ENCODE assay signal across 17 mouse cellular contexts in genomic region chr9:79971619-79972018, GRCm38 (mm10). TPM values are rescaled to one million over a fixed set of nuclear protein-coding genes. Genes with fewer than 3 reads are reported as not detected.
DNase-seq lines count a peak whose midpoint lies in the region; ATAC-seq and TF ChIP-seq lines count a peak whose summit lies in the region.
"Had no signal": no experiment of that assay in that cellular context is flagged by ENCODE, and none has a peak within 500 bp of the region (broad histone marks: within the 10 kb centered on the region; RNA-seq: fewer than 3 reads in every experiment).

No protein-coding gene starts in this region.

- H3K9me3 ChIP-seq in heart, embryonic 14.5 days (ENCODE audit: control insufficient read depth, low read length), result no peaks in the 10 kb centered on the region
- no peaks in the 10 kb centered on the region for H3K9me3 ChIP-seq in CH12.LX (replicated peaks; ENCODE audit: low read length)
- no peaks in the 10 kb centered on the region for H3K9me3 ChIP-seq in intestine, embryonic 15.5 days
- no peaks in the 10 kb centered on the region for H3K9me3 ChIP-seq in forebrain, embryonic 10.5 days
- H3K9me3 ChIP-seq: forebrain, embryonic 15.5 days; hindbrain, embryonic 10.5 days; midbrain, embryonic 12.5 days; neural tube, embryonic 15.5 days had no signal

- H3K27ac ChIP-seq in heart, embryonic 14.5 days (replicated peaks in 1 of 2; ENCODE audit: control insufficient read depth in 1 of 2, insufficient read depth in 1 of 2, low read depth in 2 of 2, low read length in 2 of 2), result peak overlapping the region; percentile 2 to 69; a peak in 3 of 4 replicates
- H3K27ac ChIP-seq in CH12.LX (ENCODE audit: insufficient read depth, low read depth), result no peak overlapping the region
- 0 out of 2 replicates have a peak overlapping the region, but pooled peaks have one; percentile 28 for H3K27ac ChIP-seq in intestine, embryonic 15.5 days
- H3K27ac ChIP-seq in forebrain, embryonic 10.5 days, result no peak overlapping the region
- H3K27ac ChIP-seq: forebrain, embryonic 15.5 days; hindbrain, embryonic 10.5 days; midbrain, embryonic 12.5 days; neural tube, embryonic 15.5 days had no signal

- TF ChIP-seq POLR2A in CH12.LX (IDR thresholded peaks at IDR 0.05; ENCODE audit: low read depth, low read length), result no peak

- dilution Hi-C loops in CH12.LX (cut with MboI; ENCODE audit: extremely low pct_ligation_motif_present, extremely low pct_unique_long_range_greater_than_20kb, low sequenced_read_pairs), result no loop called here

- H3K79me2 ChIP-seq in CH12.LX (replicated peaks; ENCODE audit: control insufficient read depth, extremely low read depth, insufficient read depth, poor library complexity, severe bottlenecking), result no peaks in the 10 kb centered on the region

- H3K27me3 ChIP-seq in heart, embryonic 14.5 days (ENCODE audit: control insufficient read depth, insufficient read depth, low read length), result no peaks in the 10 kb centered on the region
- no peaks in the 10 kb centered on the region for H3K27me3 ChIP-seq in CH12.LX (replicated peaks)
- no peaks in the 10 kb centered on the region for H3K27me3 ChIP-seq in intestine, embryonic 15.5 days (replicated peaks)
- H3K27me3 ChIP-seq in forebrain, embryonic 10.5 days (ENCODE audit: poor library complexity, severe bottlenecking), result no peaks in the 10 kb centered on the region
- H3K27me3 ChIP-seq: forebrain, embryonic 15.5 days; midbrain, embryonic 12.5 days; neural tube, embryonic 15.5 days had no signal

- peak; percentile 53 for DNase-seq in adrenal gland, postnatal 10 days
- DNase-seq in adrenal gland, adult 18-20 months (ENCODE audit: low spot score in 2 of 2), result no peak
- DNase-seq in heart, adult 8-10 months (ENCODE audit: low spot score), result no peak
- DNase-seq in CH12.LX (ENCODE audit: extremely low read depth), result no peak
- no peak for DNase-seq in urinary bladder, postnatal 36 days (ENCODE audit: low spot score in 2 of 2)
- DNase-seq in forebrain, embryonic 10.5 days (ENCODE audit: extremely low spot score, low spot score), result no peak
- DNase-seq: cerebellum, adult 9-11 months; kidney, postnatal 36 days; liver; right cerebral cortex, adult 18-20 months; spleen, adult 18-20 months had no signal

- TF ChIP-seq CTCF in CH12.LX (conservative IDR thresholded peaks at IDR 0.05 in 1 of 2, IDR thresholded peaks at IDR 0.05 in 1 of 2; ENCODE audit: low read depth in 2 of 2, low read length in 2 of 2), result no peak

- no peak overlapping the region for H3K4me3 ChIP-seq in heart, embryonic 14.5 days (ENCODE audit: control insufficient read depth in 1 of 2, insufficient read depth in 1 of 2, low read depth in 1 of 2, low read length in 2 of 2)
- H3K4me3 ChIP-seq in CH12.LX (replicated peaks in 1 of 3; ENCODE audit: low read depth in 2 of 3, low read length in 2 of 3, poor library complexity in 1 of 3), result no peak overlapping the region
- no peak overlapping the region for H3K4me3 ChIP-seq in intestine, embryonic 15.5 days (replicated peaks)
- no peak overlapping the region for H3K4me3 ChIP-seq in forebrain, embryonic 10.5 days
- H3K4me3 ChIP-seq: forebrain, embryonic 15.5 days; hindbrain, embryonic 10.5 days; midbrain, embryonic 12.5 days; neural tube, embryonic 15.5 days had no signal

- ATAC-seq in heart, embryonic 14.5 days (ENCODE audit: insufficient number of reproducible peaks, insufficient read depth, low FRiP score, low read depth), result no peak
- no peak for ATAC-seq in intestine, embryonic 15.5 days
- ATAC-seq: forebrain, embryonic 15.5 days had no signal

- WGBS in heart, embryonic 14.5 days, result 65% methylated on average over 6 of the region's 6 CpGs
- WGBS in intestine, embryonic 15.5 days, result 53% methylated on average over 6 of the region's 6 CpGs
- WGBS in forebrain, embryonic 10.5 days, result 89% methylated on average over 6 of the region's 6 CpGs

- H3K4me2 ChIP-seq in heart, embryonic 14.5 days (ENCODE audit: low read length), result peak overlapping the region; percentile 54
- H3K4me2 ChIP-seq in CH12.LX (ENCODE audit: insufficient read depth, low read depth, poor library complexity, severe bottlenecking), result peak overlapping the region; percentile 86; the same call in 1 of the 2 replicates
- H3K4me2 ChIP-seq in intestine, embryonic 15.5 days (replicated peaks), result no peak overlapping the region
- H3K4me2 ChIP-seq: forebrain, embryonic 15.5 days; midbrain, embryonic 12.5 days; neural tube, embryonic 15.5 days had no signal

- no peak for TF ChIP-seq EP300 in CH12.LX (IDR thresholded peaks at IDR 0.05; ENCODE audit: low read length)

- H3K9ac ChIP-seq in heart, embryonic 14.5 days (ENCODE audit: low read length), result no peak overlapping the region
- H3K9ac ChIP-seq in CH12.LX (ENCODE audit: insufficient read depth, low read depth), result no peak overlapping the region
- H3K9ac ChIP-seq in intestine, embryonic 15.5 days, result no peak overlapping the region
- H3K9ac ChIP-seq: forebrain, embryonic 15.5 days; midbrain, embryonic 12.5 days; neural tube, embryonic 15.5 days had no signal

- no peaks in the 10 kb centered on the region for H3K36me3 ChIP-seq in heart, embryonic 14.5 days (ENCODE audit: control insufficient read depth, insufficient read depth, low read length)
- no peaks in the 10 kb centered on the region for H3K36me3 ChIP-seq in CH12.LX (replicated peaks in 1 of 2; ENCODE audit: control insufficient read depth in 1 of 2, insufficient read depth in 1 of 2, low read length in 1 of 2)
- H3K36me3 ChIP-seq in intestine, embryonic 15.5 days, result no peaks in the 10 kb centered on the region
- H3K36me3 ChIP-seq in forebrain, embryonic 10.5 days (replicated peaks), result no peaks in the 10 kb centered on the region
- H3K36me3 ChIP-seq: forebrain, embryonic 15.5 days; hindbrain, embryonic 10.5 days; midbrain, embryonic 12.5 days; neural tube, embryonic 15.5 days had no signal

- no peak for TF ChIP-seq RAD21 in CH12.LX (IDR thresholded peaks at IDR 0.05; ENCODE audit: low read depth, low read length)

- peaks cover 31 to 78% of the 10 kb centered on the region in 2 experiments for H3K4me1 ChIP-seq in heart, embryonic 14.5 days (ENCODE audit: control insufficient read depth in 2 of 2, insufficient read depth in 2 of 2, low read length in 2 of 2)
- peaks cover 2 to 4% of the 10 kb centered on the region in 2 experiments; a peak in 3 of 4 replicates for H3K4me1 ChIP-seq in CH12.LX (ENCODE audit: control insufficient read depth in 1 of 2, insufficient read depth in 2 of 2)
- no peaks in the 10 kb centered on the region; the same call in 1 of the 2 replicates for H3K4me1 ChIP-seq in intestine, embryonic 15.5 days (replicated peaks)
- H3K4me1 ChIP-seq in forebrain, embryonic 10.5 days, result peaks cover 3% of the 10 kb centered on the region; the same call in 1 of the 2 replicates
- H3K4me1 ChIP-seq: forebrain, embryonic 15.5 days; hindbrain, embryonic 10.5 days; midbrain, embryonic 12.5 days; neural tube, embryonic 15.5 days had no signal

- in situ Hi-C loops in CH12.LX (cut with MboI; ENCODE audit: low pct_ligation_motif_present, low pct_unique_long_range_greater_than_20kb, low sequenced_read_pairs), result no loop called here

TF ChIP-seq in CH12.LX, 34 proteins besides CTCF, POLR2A, EP300 and RAD21:
- TF ChIP-seq USF1 (IDR thresholded peaks at IDR 0.05; ENCODE audit: low read depth, low read length) (no peak), MAX (IDR thresholded peaks at IDR 0.05; ENCODE audit: low read length) (no peak), GABPA (IDR thresholded peaks at IDR 0.05; ENCODE audit: insufficient replicate concordance, low read depth, low read length) (no peak), CHD2 (IDR thresholded peaks at IDR 0.05; ENCODE audit: low read length) (no peak), CHD1 (IDR thresholded peaks at IDR 0.05; ENCODE audit: low read depth, low read length) (no peak), ZMIZ1 (IDR thresholded peaks at IDR 0.05; ENCODE audit: low read depth, low read length) (no peak), ELF1 (IDR thresholded peaks at IDR 0.05; ENCODE audit: low read depth, low read length) (no peak), SMC3 (IDR thresholded peaks at IDR 0.05; ENCODE audit: low read depth, low read length) (no peak)

RNA-seq across cellular contexts. Expression of gene Filip1, which starts 41.0 kb away (rescaled TPM):
- total RNA-seq in adrenal gland, postnatal 10 days (2021), result 10 to 100 TPM; 39.6 to 46.6 TPM
- 10 to 100 TPM; 58.1 to 81.5 TPM for total RNA-seq in adrenal gland, adult 18-20 months (2021)
- 33.9 and 39.3 TPM in 2 replicates for polyA plus RNA-seq in heart, embryonic 14.5 days (2014; fragmentation: Nextera tagmentation; extraction: Ambion mirVana)
- 100 to 1,000 TPM; 107 to 134 (median 116) TPM for total RNA-seq in heart, adult 8-10 months (2022)
- 0.50 and 1.5 TPM in 2 replicates for total RNA-seq in CH12.LX (2012; rRNA removed)
- total RNA-seq in CH12.LX (2014; rRNA removed), result 0.24 and 0.71 TPM in 2 replicates
- polyA plus RNA-seq in CH12.LX (2012; ENCODE audit: insufficient read length, low read depth), result 1.3 and 1.4 TPM in 2 replicates
- polyA plus RNA-seq in intestine, embryonic 15.5 days (2015; fragmentation: Nextera tagmentation; extraction: Ambion mirVana), result 6.0 and 6.3 TPM in 2 replicates
- 11.9 and 16.3 TPM in 2 replicates for polyA plus RNA-seq in forebrain, embryonic 10.5 days (2016; fragmentation: Nextera tagmentation; extraction: Ambion mirVana)

Comparison
In these comparisons a context has a peak if more than half of its experiments do, and no peak if none do; other contexts are left out.
1. H3K27ac ChIP-seq: peak in heart, embryonic 14.5 days (2 of 2) and intestine, embryonic 15.5 days (single experiment); none in CH12.LX (single experiment) and forebrain, embryonic 10.5 days (single experiment).
2. RNA of gene Filip1, which starts 41.0 kb away (total RNA-seq): 107 to 134 TPM in heart, adult 8-10 months, 58.1 to 81.5 TPM in adrenal gland, adult 18-20 months and 39.6 to 46.6 TPM in adrenal gland, postnatal 10 days; 0.24 to 1.5 TPM in CH12.LX; every median in the first group is over 10 times any median in the second.